Mouse (Mus musculus): ENCODE data around the gene Resf1. TPM values are rescaled to one million over a fixed set of nuclear protein-coding genes. Genes with fewer than 3 reads are reported as not detected.
"Not testable (repeated sequence)": the region's sequence is repeated elsewhere in the genome, so short reads cannot be mapped to it uniquely, and the experiment has no call there.

Resf1 gene
- total RNA-seq (2014; fragmentation: Nextera tagmentation), result 26.0 and 26.5 TPM in 2 replicates
- total RNA-seq (2017), result 29.9 and 47.7 TPM in 2 replicates

DNA sequence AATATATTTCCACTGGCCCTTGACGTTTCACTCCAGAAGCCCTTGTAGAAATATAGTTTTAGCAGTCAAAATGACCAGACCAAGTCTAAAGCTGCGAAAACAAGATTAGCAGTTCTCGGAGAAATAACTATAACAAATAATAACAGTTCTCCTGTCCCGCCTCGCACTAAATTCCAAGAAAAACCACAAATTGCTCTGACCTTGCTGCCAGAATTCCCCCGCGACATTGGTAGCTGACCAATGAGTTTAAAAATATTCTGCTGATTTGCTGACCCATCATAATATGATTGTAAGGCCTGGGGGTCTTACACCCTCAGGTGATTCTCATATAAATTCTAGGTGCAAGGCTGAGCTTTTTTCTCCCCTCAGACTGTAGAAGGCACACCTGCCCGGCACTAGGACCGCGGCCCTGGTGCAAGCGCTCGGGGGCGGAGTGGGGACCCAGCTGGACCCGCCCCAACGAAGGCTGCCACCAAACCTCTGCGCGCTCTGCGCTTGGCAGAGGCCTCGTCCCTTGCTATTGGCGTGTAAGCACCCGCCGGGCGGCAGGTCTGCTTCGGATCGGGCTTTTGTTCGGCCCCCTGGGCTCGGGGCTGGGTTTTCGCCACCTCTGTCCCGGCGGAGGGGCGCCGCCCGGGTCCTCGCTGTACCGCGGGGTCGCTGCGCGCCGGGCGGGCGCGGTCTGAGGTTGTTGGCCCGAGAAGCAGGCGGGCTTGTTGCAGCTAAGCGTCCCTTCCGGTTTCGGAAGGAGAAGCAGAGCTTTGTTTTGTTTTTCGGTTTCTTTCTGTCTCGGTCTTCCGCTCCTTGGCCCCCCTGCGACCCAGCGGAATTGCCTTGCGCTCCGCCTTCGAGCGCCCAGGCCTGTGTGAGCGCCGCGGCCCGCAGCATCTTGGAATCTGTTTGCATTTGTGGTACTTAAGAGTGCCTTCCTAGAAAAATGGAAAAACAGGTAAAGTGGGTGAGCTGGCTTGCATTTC lies at the start of gene Resf1:
Gene Resf1 (plus strand): TSS at position 459 of the 977 bp plus-strand sequence.
- ATAC-seq (replicated peaks; ENCODE audit: poor library complexity, severe bottlenecking), result peak; percentile 93

- ATAC-seq (replicated peaks; ENCODE audit: poor library complexity, severe bottlenecking), result peak; percentile 98
Observed at GRCm38 (mm10) chr6:149260801-149261239, 48.4 kb upstream of the Resf1 start.

DNA sequence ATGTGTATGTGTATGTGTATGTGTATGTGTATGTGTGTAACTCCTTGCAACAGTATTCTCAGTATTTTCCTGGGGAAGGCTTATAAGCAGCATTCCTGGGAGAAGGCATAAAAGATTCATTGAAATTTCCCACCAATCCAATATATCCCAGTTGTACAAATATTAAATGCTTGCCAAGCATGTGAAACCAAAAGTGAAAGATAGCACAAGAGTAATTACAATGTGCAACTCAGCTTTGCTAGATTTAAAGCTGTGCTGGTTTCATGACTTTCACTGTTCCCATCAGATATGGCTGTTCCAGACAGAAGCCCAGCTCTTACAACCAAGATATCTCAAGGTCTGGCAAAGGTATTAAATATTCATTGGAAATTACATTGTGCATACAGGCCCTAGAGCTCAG lies 41.3 kb upstream of the Resf1 start:
- ATAC-seq (replicated peaks; ENCODE audit: poor library complexity, severe bottlenecking), result no peak

DNA sequence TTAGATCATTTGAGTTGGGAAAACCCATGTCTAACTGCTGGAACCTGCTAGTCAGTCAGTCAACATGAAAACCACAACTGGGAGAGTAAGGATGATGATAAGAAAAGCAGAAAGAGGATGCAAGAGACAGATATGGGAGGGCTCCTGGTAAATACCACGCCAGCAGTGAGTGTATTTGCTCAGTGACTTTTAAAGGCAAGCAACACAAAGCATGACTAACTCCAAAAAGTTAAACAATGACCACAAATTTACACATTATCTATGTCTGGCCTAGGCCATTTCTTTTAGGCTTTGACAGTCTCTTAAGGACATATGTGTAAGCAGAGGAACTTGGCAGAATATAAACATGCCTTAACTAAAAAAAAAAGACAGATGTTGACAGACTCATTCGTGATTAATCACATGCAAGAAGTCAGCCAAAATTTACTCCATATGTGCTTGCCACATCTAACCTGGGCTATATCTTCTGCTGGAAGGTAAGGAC lies 30.9 kb upstream of the Resf1 start:
- no peak for ATAC-seq (replicated peaks; ENCODE audit: poor library complexity, severe bottlenecking)

DNA sequence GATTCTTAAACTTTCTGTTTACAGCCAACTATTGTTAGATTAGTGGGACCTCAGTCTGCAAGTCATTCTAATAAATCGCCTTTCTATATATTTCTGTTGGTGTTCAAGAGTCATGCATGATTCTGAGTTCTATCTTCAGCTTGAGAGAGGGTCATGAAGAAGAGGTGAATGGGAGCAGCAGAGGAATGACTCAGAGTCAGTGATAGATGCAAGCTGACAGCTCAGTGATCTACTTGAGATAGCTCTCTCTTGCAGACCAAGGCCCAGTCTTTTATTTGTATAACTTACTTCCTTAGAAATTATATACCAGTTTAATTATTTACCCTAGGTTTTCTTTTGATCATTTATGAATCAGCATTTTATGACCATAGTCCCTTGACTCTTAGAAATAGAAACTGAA lies 30.3 kb upstream of the Resf1 start:
- no peak for ATAC-seq (replicated peaks; ENCODE audit: poor library complexity, severe bottlenecking)

DNA sequence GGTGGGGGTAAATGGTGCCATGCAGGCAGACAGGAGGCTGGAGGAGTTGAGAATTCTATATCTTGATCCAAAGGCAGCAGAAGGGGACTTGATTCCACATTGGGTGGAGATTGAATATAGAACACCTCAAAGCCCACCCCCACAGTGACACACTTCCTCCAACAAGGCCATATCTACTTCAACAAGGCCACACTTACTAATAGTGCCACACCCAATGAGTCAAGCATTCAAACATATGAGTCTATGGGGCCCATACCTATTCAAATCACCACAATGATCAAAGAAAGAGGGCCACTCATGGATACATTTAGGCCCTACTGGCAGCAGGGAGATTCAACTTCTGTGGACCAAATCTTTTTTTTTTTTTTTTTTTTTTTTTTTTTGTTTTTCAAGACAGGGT lies 28.7 kb upstream of the Resf1 start:
- ATAC-seq (replicated peaks; ENCODE audit: poor library complexity, severe bottlenecking), result no peak

DNA sequence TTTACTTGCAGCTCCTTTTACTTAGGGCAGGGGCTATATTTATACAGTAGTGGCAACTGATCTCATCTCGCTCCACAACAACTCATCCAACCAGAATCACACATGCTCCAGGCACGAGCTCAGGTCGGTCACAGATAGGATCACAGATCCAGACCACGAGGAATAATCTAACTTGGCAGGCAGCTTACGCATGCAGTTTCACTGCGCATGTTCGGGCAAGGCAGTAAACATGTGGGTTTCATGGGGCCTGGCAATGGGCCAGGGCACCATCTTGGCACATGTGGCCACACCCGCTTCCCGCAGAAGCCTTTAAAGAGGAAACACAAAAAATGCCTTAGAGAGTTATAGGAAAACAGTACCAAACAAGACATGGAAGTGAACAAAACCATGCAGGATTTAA lies 21.0 kb upstream of the Resf1 start:
- ATAC-seq (replicated peaks; ENCODE audit: poor library complexity, severe bottlenecking), result not testable (repeated sequence)

GRCm38 (mm10) chr6:149303231-149303630 lies 6.0 kb upstream of the Resf1 start:
- not testable (repeated sequence) for ATAC-seq (replicated peaks; ENCODE audit: poor library complexity, severe bottlenecking)

DNA sequence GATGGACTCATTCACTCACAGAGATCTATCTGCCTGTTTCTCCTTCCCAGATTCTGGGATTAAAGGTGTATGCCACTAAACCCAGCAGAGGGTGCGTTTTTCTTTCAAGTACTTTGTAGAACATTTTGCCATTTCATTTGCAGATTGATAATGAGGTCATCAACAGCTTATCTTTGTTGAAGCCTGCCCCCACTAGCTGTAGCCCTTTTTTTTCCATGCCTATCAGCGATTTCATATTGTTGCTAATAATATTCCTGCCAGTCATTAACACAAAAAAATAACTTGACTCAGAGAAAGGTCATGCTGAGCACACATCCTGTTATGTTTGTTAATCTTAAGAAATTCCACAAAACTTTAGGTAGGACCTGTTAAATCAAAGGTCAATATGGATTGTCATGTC lies 2.1 kb upstream of the Resf1 start:
- no peak for ATAC-seq (replicated peaks; ENCODE audit: poor library complexity, severe bottlenecking)

- ATAC-seq (replicated peaks; ENCODE audit: poor library complexity, severe bottlenecking), result no peak
Observed at GRCm38 (mm10) chr6:149307801-149308200, 1.4 kb upstream of the Resf1 start.

GRCm38 (mm10) chr6:149310226-149310625 lies 1.0 kb downstream of the Resf1 start:
- no peak for ATAC-seq (replicated peaks; ENCODE audit: poor library complexity, severe bottlenecking)

DNA sequence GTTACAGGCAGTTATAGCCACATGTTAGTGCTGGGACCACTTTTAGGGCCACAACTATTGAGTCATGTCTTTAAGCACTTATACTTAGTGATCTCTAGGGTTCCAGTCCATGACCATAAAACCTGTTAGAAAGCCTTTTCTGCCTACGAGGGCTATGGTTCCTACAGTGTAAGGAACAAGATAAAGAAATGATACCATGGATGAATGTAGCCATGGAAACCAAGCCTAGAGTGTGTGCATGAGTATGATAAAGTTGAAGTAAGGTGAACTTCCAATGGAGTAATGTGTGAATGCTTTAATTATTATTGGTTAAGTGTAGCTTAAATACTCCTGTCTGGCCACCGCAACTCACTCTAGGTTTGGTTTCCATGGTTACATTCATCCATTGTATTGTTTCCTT lies 1.8 kb downstream of the Resf1 start:
- ATAC-seq (replicated peaks; ENCODE audit: poor library complexity, severe bottlenecking), result no peak

GRCm38 (mm10) chr6:149311778-149312177 lies 2.6 kb downstream of the Resf1 start:
- no peak for ATAC-seq (replicated peaks; ENCODE audit: poor library complexity, severe bottlenecking)

- no peak for ATAC-seq (replicated peaks; ENCODE audit: poor library complexity, severe bottlenecking)
Observed at GRCm38 (mm10) chr6:149312221-149312620, 3.0 kb downstream of the Resf1 start.

GRCm38 (mm10) chr6:149314918-149315317 lies 5.7 kb downstream of the Resf1 start:
- peak; percentile 83 for ATAC-seq (replicated peaks; ENCODE audit: poor library complexity, severe bottlenecking)

- peak; percentile 35 for ATAC-seq (replicated peaks; ENCODE audit: poor library complexity, severe bottlenecking)
Observed at GRCm38 (mm10) chr6:149323523-149324241, 14.5 kb downstream of the Resf1 start.

DNA sequence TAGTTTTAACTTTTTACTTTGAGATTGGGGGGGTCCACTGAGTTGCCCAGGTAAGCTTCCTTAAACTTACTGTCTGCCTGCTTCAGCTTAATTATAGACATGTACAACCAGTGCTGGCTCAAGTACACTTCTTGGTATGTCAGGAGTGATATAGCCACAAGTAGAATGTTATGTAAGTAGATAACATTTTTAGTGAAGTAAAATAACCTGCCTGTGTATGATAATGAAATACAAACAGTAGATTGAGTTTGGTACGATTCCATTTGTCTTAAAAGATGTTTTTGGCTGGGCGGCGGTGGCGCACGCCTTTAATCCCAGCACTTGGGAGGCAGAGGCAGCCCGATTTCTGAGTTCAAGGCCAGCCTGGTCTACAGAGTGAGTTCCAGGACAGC lies 15.0 kb downstream of the Resf1 start:
- ATAC-seq (replicated peaks; ENCODE audit: poor library complexity, severe bottlenecking), result no peak

GRCm38 (mm10) chr6:149329071-149329470 lies 19.9 kb downstream of the Resf1 start:
- no peak for ATAC-seq (replicated peaks; ENCODE audit: poor library complexity, severe bottlenecking)

DNA sequence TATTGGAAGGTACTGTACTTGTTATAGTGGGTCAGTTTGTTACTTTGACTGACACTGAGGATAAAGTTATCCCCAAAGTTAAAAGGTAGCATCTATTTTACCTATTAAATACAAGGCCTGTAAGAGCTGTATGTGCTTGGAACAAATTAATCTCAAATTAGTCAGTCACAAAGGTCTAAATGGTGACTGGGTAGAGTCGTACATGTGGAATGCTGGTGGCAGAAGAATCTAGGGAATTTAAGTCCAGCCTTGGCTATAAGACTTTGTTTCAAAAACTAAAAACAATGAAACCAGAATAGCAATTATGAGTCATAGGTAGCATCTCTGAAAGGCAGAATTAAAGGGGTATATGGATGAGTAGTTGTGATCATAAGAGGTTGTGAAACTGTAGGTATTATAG lies 21.1 kb downstream of the Resf1 start:
- no peak for ATAC-seq (replicated peaks; ENCODE audit: poor library complexity, severe bottlenecking)

- ATAC-seq (replicated peaks; ENCODE audit: poor library complexity, severe bottlenecking), result no peak
Observed at GRCm38 (mm10) chr6:149333036-149333435, 23.8 kb downstream of the Resf1 start.

GRCm38 (mm10) chr6:149337990-149338389 lies 28.8 kb downstream of the Resf1 start:
- no peak for ATAC-seq (replicated peaks; ENCODE audit: poor library complexity, severe bottlenecking)

Data from granulocyte monocyte progenitor cell, adult 5-6 weeks (primary cell).